ENCODE assay signal across 10 mouse cellular contexts in genomic region chr11:106192241-106192640, GRCm38 (mm10). TPM values are rescaled to one million over a fixed set of nuclear protein-coding genes. Genes with fewer than 3 reads are reported as not detected.
DNase-seq lines count a peak whose midpoint lies in the region; ATAC-seq and TF ChIP-seq lines count a peak whose summit lies in the region.
"Had no signal": no experiment of that assay in that cellular context is flagged by ENCODE, and none has a peak within 500 bp of the region (broad histone marks: within the 10 kb centered on the region; RNA-seq: fewer than 3 reads in every experiment).

No protein-coding gene starts in this region.

- H3K27me3 ChIP-seq in heart, embryonic 15.5 days = no peaks in the 10 kb centered on the region
- no peaks in the 10 kb centered on the region for H3K27me3 ChIP-seq in hindbrain, embryonic 16.5 days (replicated peaks; ENCODE audit: control insufficient read depth, insufficient read depth, low read length)
- H3K27me3 ChIP-seq in midbrain, embryonic 14.5 days (ENCODE audit: control insufficient read depth, insufficient read depth, low read length) = no peaks in the 10 kb centered on the region

- intact Hi-C loops in left cerebral cortex, postnatal 4 days (cut with DNase I) = no loop called here

- TF ChIP-seq CTCF in bone marrow macrophage, adult 2 months (IDR thresholded peaks at IDR 0.05; ENCODE audit: low read depth, low read length) = no peak

- peak overlapping the region; percentile 93 for H3K4me3 ChIP-seq in heart, embryonic 15.5 days
- peak overlapping the region; percentile 65 for H3K4me3 ChIP-seq in bone marrow macrophage, adult 2 months (ENCODE audit: insufficient read depth, low read length)
- H3K4me3 ChIP-seq in hindbrain, embryonic 16.5 days (ENCODE audit: low read length) = peak overlapping the region; percentile 80
- H3K4me3 ChIP-seq in midbrain, embryonic 14.5 days (replicated peaks; ENCODE audit: low read depth, low read length) = peak overlapping the region; percentile 72; the same call in 1 of the 2 replicates

- H3K4me2 ChIP-seq in heart, embryonic 15.5 days = peak overlapping the region; percentile 79
- H3K4me2 ChIP-seq in hindbrain, embryonic 16.5 days (ENCODE audit: low read length) = peak overlapping the region; percentile 49
- H3K4me2 ChIP-seq in midbrain, embryonic 14.5 days (ENCODE audit: low read length) = peak overlapping the region; percentile 51

- no peak for DNase-seq in heart, postnatal 4 days
- no peak for DNase-seq in midbrain, embryonic 14.5 days
- DNase-seq in left cerebral cortex, postnatal 4 days = no peak
- DNase-seq in right cerebral cortex, postnatal 25 days = no peak
- DNase-seq in MN1 (ENCODE audit: low spot score) = no peak
- DNase-seq: gastrocnemius, postnatal 10 days had no signal

- no peak for ATAC-seq in heart, embryonic 15.5 days (replicated peaks; ENCODE audit: insufficient number of reproducible peaks, insufficient read depth, low FRiP score, low read depth)
- ATAC-seq in hindbrain, embryonic 16.5 days = no peak
- ATAC-seq in midbrain, embryonic 14.5 days (ENCODE audit: low FRiP score, low TSS enrichment) = no peak

- 63% methylated on average over 5 of the region's 5 CpGs for WGBS in heart, embryonic 15.5 days
- 91% methylated on average over 5 of the region's 5 CpGs for WGBS in hindbrain, embryonic 16.5 days
- WGBS in midbrain, embryonic 14.5 days = 89% methylated on average over 5 of the region's 5 CpGs

- no peak overlapping the region for H3K27ac ChIP-seq in heart, embryonic 15.5 days
- H3K27ac ChIP-seq in bone marrow macrophage, adult 2 months (ENCODE audit: insufficient read depth, low read depth, low read length) = no peak overlapping the region
- no peak overlapping the region for H3K27ac ChIP-seq in hindbrain, embryonic 16.5 days (ENCODE audit: low read depth, low read length)
- no peak overlapping the region for H3K27ac ChIP-seq in midbrain, embryonic 14.5 days (replicated peaks; ENCODE audit: low read depth, low read length)

- H3K4me1 ChIP-seq in heart, embryonic 15.5 days (replicated peaks) = peaks cover 16% of the 10 kb centered on the region
- H3K4me1 ChIP-seq in bone marrow macrophage, adult 2 months (ENCODE audit: control insufficient read depth, insufficient read depth, low read length) = peaks cover 13% of the 10 kb centered on the region; the same call in 1 of the 2 replicates
- H3K4me1 ChIP-seq in hindbrain, embryonic 16.5 days (ENCODE audit: control insufficient read depth, insufficient read depth, low read depth, low read length) = peaks cover 10% of the 10 kb centered on the region
- H3K4me1 ChIP-seq in midbrain, embryonic 14.5 days (ENCODE audit: control insufficient read depth, insufficient read depth, low read length) = peaks cover 9% of the 10 kb centered on the region

- TF ChIP-seq POLR2A in bone marrow macrophage, adult 2 months (IDR thresholded peaks at IDR 0.05; ENCODE audit: borderline replicate concordance, low read depth, low read length) = no peak

- H3K9ac ChIP-seq in heart, embryonic 15.5 days = no peak overlapping the region
- H3K9ac ChIP-seq in hindbrain, embryonic 16.5 days (ENCODE audit: low read depth, low read length) = no peak overlapping the region
- H3K9ac ChIP-seq in midbrain, embryonic 14.5 days (replicated peaks; ENCODE audit: low read length) = no peak overlapping the region

- 0 out of 2 replicates have a peak, but pooled peaks cover 3% of the 10 kb centered on the region for H3K36me3 ChIP-seq in heart, embryonic 15.5 days
- peaks cover under 1% of the 10 kb centered on the region for H3K36me3 ChIP-seq in hindbrain, embryonic 16.5 days (ENCODE audit: control insufficient read depth, insufficient read depth, low read length)
- H3K36me3 ChIP-seq in midbrain, embryonic 14.5 days (ENCODE audit: control insufficient read depth, insufficient read depth, low read length) = peaks cover 8% of the 10 kb centered on the region; the same call in 1 of the 2 replicates

- H3K9me3 ChIP-seq in heart, embryonic 15.5 days (replicated peaks) = no peaks in the 10 kb centered on the region
- no peaks in the 10 kb centered on the region for H3K9me3 ChIP-seq in hindbrain, embryonic 16.5 days (ENCODE audit: control insufficient read depth, low read length)
- no peaks in the 10 kb centered on the region for H3K9me3 ChIP-seq in midbrain, embryonic 14.5 days (ENCODE audit: control insufficient read depth, low read length)

RNA-seq across cellular contexts. Expression of gene Strada, which starts 9.7 kb away (rescaled TPM):
- polyA plus RNA-seq in heart, embryonic 15.5 days (2015; fragmentation: Nextera tagmentation; extraction: Ambion mirVana) = 16.5 and 20.0 TPM in 2 replicates
- 10 to 100 TPM; 12.5 to 13.4 TPM for total RNA-seq in heart, postnatal 4 days (2021)
- 23.8 and 25.4 TPM in 2 replicates for polyA plus RNA-seq in bone marrow macrophage, adult 2 months (2012; ENCODE audit: insufficient read depth, insufficient read length, missing spikeins)
- 28.6 and 30.1 TPM in 2 replicates for polyA plus RNA-seq in hindbrain, embryonic 16.5 days (2015; fragmentation: Nextera tagmentation; extraction: Ambion mirVana)
- 30.0 and 30.5 TPM in 2 replicates for polyA plus RNA-seq in midbrain, embryonic 14.5 days (2014; fragmentation: Nextera tagmentation; extraction: Ambion mirVana)
- total RNA-seq in left cerebral cortex, postnatal 4 days (2021) = 10 to 100 TPM; 27.3 to 28.5 TPM

RNA-seq across cellular contexts. Expression of gene Ccdc47, which starts 23.9 kb away (rescaled TPM):
- 87.3 and 88.2 TPM in 2 replicates for polyA plus RNA-seq in heart, embryonic 15.5 days (2015; fragmentation: Nextera tagmentation; extraction: Ambion mirVana)
- total RNA-seq in heart, postnatal 4 days (2021) = 10 to 100 TPM; 75.3 to 77.2 TPM
- 97.3 and 99.5 TPM in 2 replicates for polyA plus RNA-seq in bone marrow macrophage, adult 2 months (2012; ENCODE audit: insufficient read depth, insufficient read length, missing spikeins)
- 109 and 113 TPM in 2 replicates for polyA plus RNA-seq in hindbrain, embryonic 16.5 days (2015; fragmentation: Nextera tagmentation; extraction: Ambion mirVana)
- 48.7 and 87.5 TPM in 2 replicates for polyA plus RNA-seq in midbrain, embryonic 14.5 days (2014; fragmentation: Nextera tagmentation; extraction: Ambion mirVana)
- 10 to 100 TPM; 69.4 to 74.7 TPM for total RNA-seq in left cerebral cortex, postnatal 4 days (2021)

RNA-seq across cellular contexts. Expression of gene Ddx42, which starts 24.5 kb away (rescaled TPM):
- polyA plus RNA-seq in heart, embryonic 15.5 days (2015; fragmentation: Nextera tagmentation; extraction: Ambion mirVana) = 41.1 and 47.3 TPM in 2 replicates
- 10 to 100 TPM; 42.8 to 44.2 TPM for total RNA-seq in heart, postnatal 4 days (2021)
- 42.8 and 46.3 TPM in 2 replicates for polyA plus RNA-seq in bone marrow macrophage, adult 2 months (2012; ENCODE audit: insufficient read depth, insufficient read length, missing spikeins)
- polyA plus RNA-seq in hindbrain, embryonic 16.5 days (2015; fragmentation: Nextera tagmentation; extraction: Ambion mirVana) = 77.9 and 87.4 TPM in 2 replicates
- 56.3 and 88.3 TPM in 2 replicates for polyA plus RNA-seq in midbrain, embryonic 14.5 days (2014; fragmentation: Nextera tagmentation; extraction: Ambion mirVana)
- 10 to 100 TPM; 79.8 to 81.0 TPM for total RNA-seq in left cerebral cortex, postnatal 4 days (2021)

RNA-seq across cellular contexts. Expression of gene Limd2, which starts 31.6 kb away (rescaled TPM):
- polyA plus RNA-seq in heart, embryonic 15.5 days (2015; fragmentation: Nextera tagmentation; extraction: Ambion mirVana) = 75.9 and 110 TPM in 2 replicates
- total RNA-seq in heart, postnatal 4 days (2021) = 10 to 100 TPM; 21.6 to 21.8 TPM
- polyA plus RNA-seq in bone marrow macrophage, adult 2 months (2012; ENCODE audit: insufficient read depth, insufficient read length, missing spikeins) = 263 and 272 TPM in 2 replicates
- polyA plus RNA-seq in hindbrain, embryonic 16.5 days (2015; fragmentation: Nextera tagmentation; extraction: Ambion mirVana) = 142 and 161 TPM in 2 replicates
- polyA plus RNA-seq in midbrain, embryonic 14.5 days (2014; fragmentation: Nextera tagmentation; extraction: Ambion mirVana) = 161 and 171 TPM in 2 replicates
- total RNA-seq in left cerebral cortex, postnatal 4 days (2021) = 10 to 100 TPM; 81.2 to 84.6 TPM

RNA-seq across cellular contexts. Expression of gene Gm10840, which starts 31.6 kb away (rescaled TPM):
- not detected in 2 replicates for polyA plus RNA-seq in heart, embryonic 15.5 days (2015; fragmentation: Nextera tagmentation; extraction: Ambion mirVana)
- total RNA-seq in heart, postnatal 4 days (2021) = not detected
- polyA plus RNA-seq in bone marrow macrophage, adult 2 months (2012; ENCODE audit: insufficient read depth, insufficient read length, missing spikeins) = not detected in 2 replicates
- polyA plus RNA-seq in hindbrain, embryonic 16.5 days (2015; fragmentation: Nextera tagmentation; extraction: Ambion mirVana) = not detected in 2 replicates
- not detected in 2 replicates for polyA plus RNA-seq in midbrain, embryonic 14.5 days (2014; fragmentation: Nextera tagmentation; extraction: Ambion mirVana)
- total RNA-seq in left cerebral cortex, postnatal 4 days (2021) = not detected
- total RNA-seq: gastrocnemius, postnatal 10 days had no signal
- polyA plus RNA-seq: CD4-positive, CD25-positive, alpha-beta regulatory T cell, adult 4 months had no signal
